Mouse (Mus musculus) CD4-positive naive resting alpha-beta T cell, adult 76 days (primary cell): ENCODE results near the gene Cenpt. TPM values are rescaled to one million over a fixed set of nuclear protein-coding genes. Genes with fewer than 3 reads are reported as not detected.

Experiments
- total RNA-seq: library from RNA; stranded (reverse); gene quantifications from one replicate; pipeline ENCODE4 v1.2.4, GENCODE M21; 2023

The Cenpt gene
- total RNA-seq, result 30.7 TPM

GRCm38 (mm10) chr8:105853178-105853577, at the start of gene Cenpt:
Gene Cenpt (minus strand): TSS chr8:105853278.

GRCm38 (mm10) chr8:105900180-105900940, 47.3 kb upstream of the Cenpt start, which contains the start of gene Pskh1:
Gene Pskh1 (plus strand): TSS chr8:105900441.

DNA sequence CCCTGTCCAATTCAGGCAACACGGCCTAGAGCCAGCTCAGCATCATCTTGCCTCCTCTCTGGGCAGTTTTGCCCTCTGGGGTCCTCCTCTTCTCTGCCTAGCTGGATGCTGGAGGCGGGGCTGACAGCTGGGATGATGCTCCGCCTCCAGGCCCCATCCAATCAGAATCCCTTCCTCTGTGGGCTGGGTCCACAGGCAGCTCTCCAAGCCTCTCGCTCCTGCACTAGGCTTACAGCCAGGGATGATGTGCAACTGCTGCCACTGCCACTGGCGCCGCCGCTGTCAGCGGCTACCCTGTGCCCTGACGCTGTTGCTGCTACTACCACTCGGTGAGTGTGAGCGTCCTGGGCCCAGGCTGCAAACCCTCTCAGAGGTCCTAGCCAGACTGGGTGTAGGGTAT, 40.3 kb upstream of the Cenpt start, which contains the start of gene Nrn1l:
Gene Nrn1l (plus strand): TSS at position 229 of the 400 bp plus-strand sequence.

DNA sequence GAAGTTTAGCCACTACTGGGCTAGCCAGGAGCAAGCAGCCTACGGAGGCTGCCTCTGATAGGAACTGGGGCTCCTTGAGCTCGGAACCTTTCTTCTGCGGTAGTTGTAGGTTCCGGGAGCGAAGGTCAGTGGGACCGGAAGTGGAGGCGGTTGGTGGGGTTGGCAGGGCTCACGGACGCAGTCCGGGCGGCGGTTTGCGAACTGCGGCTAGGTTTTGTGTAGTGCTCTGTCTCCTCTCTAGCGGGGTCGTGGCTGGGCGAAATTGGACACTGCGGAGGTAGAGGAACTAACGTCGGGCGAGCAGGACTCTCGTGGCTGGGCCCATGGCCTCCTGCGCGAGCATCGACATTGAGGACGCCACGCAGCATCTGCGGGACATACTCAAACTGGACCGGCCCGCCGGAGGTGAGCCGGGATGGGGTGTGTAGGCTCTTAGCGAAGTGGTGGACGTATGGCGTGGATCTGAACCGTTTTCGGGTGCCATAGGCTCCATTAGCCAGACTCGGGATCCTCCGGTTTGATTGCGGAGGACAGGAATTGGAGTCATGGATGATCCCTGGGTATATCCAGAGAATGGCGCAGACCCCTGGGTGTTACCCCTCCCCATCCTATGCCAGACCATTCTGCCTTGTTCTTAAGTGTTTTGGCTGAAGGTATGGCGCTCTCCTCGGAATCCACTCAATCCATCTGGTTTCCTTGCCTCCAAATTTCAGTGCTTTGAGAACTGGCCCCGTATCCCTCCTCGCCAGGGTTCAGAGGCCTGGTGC, 27.9 kb upstream of the Cenpt start, which contains the start of gene Edc4:
Gene Edc4 (plus strand): TSS at position 128 of the 767 bp plus-strand sequence.

DNA sequence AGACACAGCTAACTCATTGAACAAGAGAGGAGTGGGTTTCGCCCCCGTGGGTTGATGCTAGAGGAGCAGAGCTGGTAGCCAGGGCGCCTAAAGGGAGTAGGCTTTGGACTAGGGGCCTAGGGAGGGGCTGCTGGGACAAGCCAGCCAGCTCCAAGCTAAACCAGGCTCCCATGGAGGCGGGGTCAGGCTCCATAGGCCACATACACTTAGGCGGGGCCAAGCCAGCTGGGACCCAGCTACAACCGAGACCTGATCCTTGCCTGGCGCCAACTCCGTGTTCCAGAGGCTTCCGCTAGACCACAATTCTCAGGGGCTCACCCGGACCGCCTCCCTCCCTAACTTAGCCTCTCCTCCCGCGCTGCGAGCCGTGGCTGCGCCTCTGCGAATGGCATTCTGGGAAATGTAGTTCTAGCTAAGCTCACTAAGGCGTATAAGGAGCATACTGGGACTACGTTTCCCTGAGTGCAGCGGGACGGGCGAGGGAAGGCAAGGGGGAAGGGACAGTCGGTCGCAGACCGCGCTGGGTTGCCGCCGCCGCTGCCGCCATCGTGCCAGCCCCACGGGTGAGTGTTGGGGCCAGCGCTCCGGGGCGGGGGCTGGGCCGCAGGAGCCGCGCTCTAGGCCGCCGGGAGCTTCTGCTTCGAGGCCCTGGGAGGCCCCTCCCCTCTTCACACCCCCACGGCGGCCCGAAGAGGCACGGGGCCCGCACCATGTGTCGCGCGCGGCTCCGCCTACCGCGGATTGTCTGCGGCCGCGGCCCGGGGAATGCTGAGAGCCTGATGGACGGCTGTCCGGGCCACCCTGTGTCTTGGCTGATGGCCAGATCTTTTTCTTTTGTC, 7.3 kb upstream of the Cenpt start, which contains the start of gene Nutf2:
Gene Nutf2 (plus strand): TSS at position 438 of the 839 bp plus-strand sequence.

GRCm38 (mm10) chr8:105854715-105855216, 1.7 kb upstream of the Cenpt start, which contains the start of gene Thap11:
Gene Thap11 (plus strand): TSS chr8:105855132.

GRCm38 (mm10) chr8:105826861-105827848, 25.9 kb downstream of the Cenpt start, which contains the start of the genes Ranbp10 and Tsnaxip1:
Gene Ranbp10 (minus strand): TSS chr8:105827350.
Gene Tsnaxip1 (plus strand): TSS chr8:105827731.

Other genes starting within 250 kb of the Cenpt start
- 19.3 TPM for gene Ripor1, start 248.0 kb downstream of the Cenpt start, total RNA-seq
- gene Ctcf, start 216.7 kb downstream of the Cenpt start, total RNA-seq, result 147 TPM
- gene Agrp, start 215.9 kb downstream of the Cenpt start, total RNA-seq, result not detected
- gene Carmil2, start 167.0 kb downstream of the Cenpt start, total RNA-seq, result 141 TPM
- 53.3 TPM for gene Acd, start 152.2 kb downstream of the Cenpt start, total RNA-seq
- gene Pard6a, start 152.1 kb downstream of the Cenpt start, total RNA-seq, result 8.4 TPM
- gene 4933405L10Rik, start 145.6 kb downstream of the Cenpt start, total RNA-seq, result not detected
- 1.3 TPM for gene Enkd1, start 145.1 kb downstream of the Cenpt start, total RNA-seq
- gene Gfod2, start 94.6 kb downstream of the Cenpt start, total RNA-seq, result 2.9 TPM
- gene Ranbp10, start 25.9 kb downstream of the Cenpt start, total RNA-seq, result 141 TPM
- not detected for gene Tsnaxip1, start 25.5 kb downstream of the Cenpt start, total RNA-seq
- gene Thap11, start 1.9 kb upstream of the Cenpt start, total RNA-seq, result 15.0 TPM
- 23.4 TPM for gene Nutf2, start 7.3 kb upstream of the Cenpt start, total RNA-seq
- gene Edc4, start 27.6 kb upstream of the Cenpt start, total RNA-seq, result 92.0 TPM
- gene Nrn1l, start 40.3 kb upstream of the Cenpt start, total RNA-seq, result 1.1 TPM
- 21.4 TPM for gene Pskh1, start 47.2 kb upstream of the Cenpt start, total RNA-seq
- gene Ctrl, start 80.6 kb upstream of the Cenpt start, total RNA-seq, result 3.2 TPM
- 123 TPM for gene Psmb10, start 85.2 kb upstream of the Cenpt start, total RNA-seq
- gene Lcat, start 90.1 kb upstream of the Cenpt start, total RNA-seq, result not detected
- 11.3 TPM for gene Slc12a4, start 112.8 kb upstream of the Cenpt start, total RNA-seq
- not detected for gene Dpep3, start 126.2 kb upstream of the Cenpt start, total RNA-seq
- gene Dus2, start 138.1 kb upstream of the Cenpt start, total RNA-seq, result 11.4 TPM
- not detected for gene Dpep2nb, start 152.7 kb upstream of the Cenpt start, total RNA-seq
- gene Ddx28, start 158.6 kb upstream of the Cenpt start, total RNA-seq, result 5.6 TPM
- 181 TPM for gene Nfatc3, start 205.6 kb upstream of the Cenpt start, total RNA-seq